ENCODE assay signal across 8 mouse cellular contexts in the genomic region with DNA sequence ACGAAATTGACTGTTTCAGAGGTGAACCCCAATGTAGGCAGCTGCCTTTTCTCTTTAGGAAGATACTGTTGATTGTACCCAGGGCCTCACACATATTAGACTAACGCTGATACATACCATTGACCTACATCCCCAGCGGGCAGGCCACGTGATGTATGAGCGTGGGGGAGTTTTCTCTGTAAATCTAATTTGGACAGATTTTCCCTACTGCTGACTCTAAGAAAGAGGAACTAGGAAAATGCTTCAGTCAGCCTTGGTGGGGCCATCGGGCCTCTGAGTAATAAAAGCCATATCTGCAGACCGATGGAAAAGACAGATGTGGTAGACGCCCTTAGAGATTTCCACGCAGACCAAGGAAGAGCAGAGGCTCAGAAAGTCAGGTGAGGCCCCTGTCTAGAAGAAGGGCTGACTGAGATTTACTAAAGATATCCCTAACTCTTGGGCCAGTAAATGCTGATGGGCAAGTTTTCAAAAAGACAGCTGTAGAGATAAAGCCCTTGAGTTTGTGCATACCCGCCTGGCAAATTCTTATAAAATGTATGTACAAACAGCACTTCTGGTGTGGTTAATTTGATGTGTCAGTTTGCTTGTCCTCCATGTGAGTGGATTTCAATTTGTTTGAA. TPM values are rescaled to one million over a fixed set of nuclear protein-coding genes. Genes with fewer than 3 reads are reported as not detected.
DNase-seq lines count a peak whose midpoint lies in the region; ATAC-seq and TF ChIP-seq lines count a peak whose summit lies in the region.

No protein-coding gene starts in this region.

- no peak overlapping the region for H3K27ac ChIP-seq in cortical plate, adult 2 months (ENCODE audit: insufficient read depth, low read length)
- H3K27ac ChIP-seq in heart, embryonic 10.5 days: peak overlapping the region; percentile 91
- peak overlapping the region; percentile 70 for H3K27ac ChIP-seq in kidney, postnatal 0 days

- DNase-seq in right cerebral cortex, postnatal 10 days (ENCODE audit: low spot score in 2 of 2): peak; percentile 33 to 44
- no peak for DNase-seq in right cerebral cortex, postnatal 14 days
- no peak for DNase-seq in heart, embryonic 10.5 days (ENCODE audit: low spot score)
- peak; percentile 78 for DNase-seq in kidney, postnatal 0 days (ENCODE audit: low spot score)
- peak; percentile 27 for DNase-seq in lung, postnatal 25 days (ENCODE audit: low spot score)
- DNase-seq in skeletal muscle tissue, adult 2 months (ENCODE audit: low read depth, low spot score): peak; percentile 38
- no peak for DNase-seq in layer of hippocampus, postnatal 25 days (ENCODE audit: extremely low spot score in 1 of 2, low spot score in 1 of 2)

- no peaks in the 10 kb centered on the region for H3K9me3 ChIP-seq in heart, embryonic 10.5 days
- H3K9me3 ChIP-seq in kidney, postnatal 0 days (replicated peaks; ENCODE audit: low read length): no peaks in the 10 kb centered on the region

- H3K4me2 ChIP-seq in kidney, postnatal 0 days (ENCODE audit: low read length): peak overlapping the region; percentile 77

- 77% methylated on average over 10 of the region's 10 CpGs for WGBS in heart, embryonic 10.5 days
- WGBS in kidney, postnatal 0 days: 34% methylated on average over 10 of the region's 10 CpGs

- ATAC-seq in kidney, postnatal 0 days (replicated peaks; ENCODE audit: low FRiP score, low read depth): peak; percentile 27; the same call in 1 of the 2 replicates

- no peaks in the 10 kb centered on the region for H3K27me3 ChIP-seq in heart, embryonic 10.5 days (ENCODE audit: insufficient read depth, poor library complexity, severe bottlenecking)
- no peaks in the 10 kb centered on the region for H3K27me3 ChIP-seq in kidney, postnatal 0 days (ENCODE audit: insufficient read depth, low read length)

- peak overlapping the region; percentile 2; the same call in 1 of the 2 replicates for H3K9ac ChIP-seq in kidney, postnatal 0 days (ENCODE audit: low read depth, low read length)

- no peaks in the 10 kb centered on the region; the same call in 1 of the 2 replicates for H3K4me1 ChIP-seq in cortical plate, adult 2 months (ENCODE audit: control insufficient read depth, insufficient read depth, low read length)
- peaks cover 9% of the 10 kb centered on the region; the same call in 1 of the 2 replicates for H3K4me1 ChIP-seq in heart, embryonic 10.5 days
- peaks cover 3% of the 10 kb centered on the region; the same call in 1 of the 2 replicates for H3K4me1 ChIP-seq in kidney, postnatal 0 days (replicated peaks; ENCODE audit: insufficient read depth, low read length)

- no peak for TF ChIP-seq CTCF in cortical plate, adult 2 months (IDR thresholded peaks at IDR 0.05; ENCODE audit: extremely low read depth, insufficient read depth, low read length)
- no peak for TF ChIP-seq CTCF in kidney, postnatal 0 days (IDR thresholded peaks at IDR 0.05; ENCODE audit: low read depth)

- no peak for TF ChIP-seq POLR2A in cortical plate, adult 2 months (IDR thresholded peaks at IDR 0.05; ENCODE audit: extremely low read depth, insufficient read depth, low read length)

- H3K4me3 ChIP-seq in cortical plate, adult 2 months (ENCODE audit: insufficient read depth, low read length): peak overlapping the region; percentile 56; the same call in 1 of the 2 replicates
- peak overlapping the region; percentile 96 for H3K4me3 ChIP-seq in heart, embryonic 10.5 days
- H3K4me3 ChIP-seq in kidney, postnatal 0 days (replicated peaks; ENCODE audit: low read depth, low read length): peak overlapping the region; percentile 73

- no peaks in the 10 kb centered on the region for H3K36me3 ChIP-seq in heart, embryonic 10.5 days
- no peaks in the 10 kb centered on the region for H3K36me3 ChIP-seq in kidney, postnatal 0 days (ENCODE audit: insufficient read depth, low read length)

RNA-seq across cellular contexts. Expression of a gene that starts 0.7 kb away (rescaled TPM):
- 17.4 and 18.1 TPM in 2 replicates for polyA plus RNA-seq in cortical plate, adult 2 months (2012; rRNA removed)
- polyA plus RNA-seq in heart, embryonic 10.5 days (2016; fragmentation: Nextera tagmentation; extraction: Ambion mirVana): 6.0 and 7.0 TPM in 2 replicates
- 17.7 and 20.4 TPM in 2 replicates for polyA plus RNA-seq in kidney, postnatal 0 days (2015; fragmentation: Nextera tagmentation; extraction: Ambion mirVana)
- 10 to 100 TPM; 18.8 to 20.7 TPM for total RNA-seq in layer of hippocampus, postnatal 25 days (2021)

RNA-seq across cellular contexts. Expression of a gene that starts 26.8 kb away (rescaled TPM):
- polyA plus RNA-seq in cortical plate, adult 2 months (2012; rRNA removed): 0.31 and 0.53 TPM in 2 replicates
- polyA plus RNA-seq in heart, embryonic 10.5 days (2016; fragmentation: Nextera tagmentation; extraction: Ambion mirVana): 1.1 and 1.3 TPM in 2 replicates
- 4.3 and 4.8 TPM in 2 replicates for polyA plus RNA-seq in kidney, postnatal 0 days (2015; fragmentation: Nextera tagmentation; extraction: Ambion mirVana)
- 1 to 10 TPM; 3.8 to 4.6 TPM for total RNA-seq in layer of hippocampus, postnatal 25 days (2021)

Comparison
In these comparisons a context has a peak if more than half of its experiments do, and no peak if none do; other contexts are left out.
1. DNase-seq: peak in right cerebral cortex, postnatal 10 days (2 of 2), kidney, postnatal 0 days (single experiment), lung, postnatal 25 days (single experiment) and skeletal muscle tissue, adult 2 months (single experiment); none in right cerebral cortex, postnatal 14 days (single experiment), heart, embryonic 10.5 days (single experiment) and layer of hippocampus, postnatal 25 days (0 of 2).
2. Peak in every context shown above with its lines, with median percentiles within 50 percentile points of each other: H3K4me3 ChIP-seq.